Comparison of ENCODE assay signal across 26 mouse cellular contexts in genomic region chrX:141998304-141998856, GRCm38 (mm10).
DNase-seq lines count a peak whose midpoint lies in the region; ATAC-seq and TF ChIP-seq lines count a peak whose summit lies in the region.
"Had no signal": no experiment of that assay in that cellular context is flagged by ENCODE, and none has a peak within 500 bp of the region (broad histone marks: within the 10 kb centered on the region; RNA-seq: fewer than 3 reads in every experiment).

No protein-coding gene starts in this region.

- no peaks in the 10 kb centered on the region for H3K36me3 ChIP-seq in liver, postnatal 0 days (replicated peaks; ENCODE audit: insufficient read depth, low read length)
- H3K36me3 ChIP-seq in liver, embryonic 11.5 days (ENCODE audit: control insufficient read depth, insufficient read depth, low read length): no peaks in the 10 kb centered on the region
- no peaks in the 10 kb centered on the region for H3K36me3 ChIP-seq in stomach, embryonic 16.5 days (ENCODE audit: control insufficient read depth, insufficient read depth, low read length)
- no peaks in the 10 kb centered on the region for H3K36me3 ChIP-seq in midbrain, postnatal 0 days (ENCODE audit: insufficient read depth, low read length)
- H3K36me3 ChIP-seq: embryonic facial prominence, embryonic 12.5 days; forebrain, embryonic 10.5 days; heart, embryonic 15.5 days; hindbrain, embryonic 13.5 days had no signal

- peak; percentile 96 for ATAC-seq in liver, postnatal 0 days
- no peak for ATAC-seq in liver, embryonic 11.5 days (replicated peaks; ENCODE audit: low FRiP score)
- peak; percentile 75; the same call in 1 of the 2 replicates for ATAC-seq in stomach, embryonic 16.5 days (ENCODE audit: insufficient read depth, low FRiP score)
- no peak for ATAC-seq in midbrain, postnatal 0 days (ENCODE audit: low FRiP score)
- ATAC-seq: activated CD4-positive, CD25-positive, alpha-beta regulatory T cell, adult 4 months; forebrain, embryonic 14.5 days; hindbrain, postnatal 0 days; Patski had no signal

- H3K27me3 ChIP-seq in liver, postnatal 0 days (ENCODE audit: insufficient read depth, low read length): peaks cover 4% of the 10 kb centered on the region; the same call in 1 of the 2 replicates
- 0 out of 2 replicates have a peak, but pooled peaks cover 2% of the 10 kb centered on the region for H3K27me3 ChIP-seq in liver, embryonic 11.5 days (replicated peaks; ENCODE audit: control insufficient read depth, insufficient read depth, low read length)
- no peaks in the 10 kb centered on the region; the same call in 1 of the 2 replicates for H3K27me3 ChIP-seq in stomach, embryonic 16.5 days (ENCODE audit: control insufficient read depth, insufficient read depth, low read length)
- no peaks in the 10 kb centered on the region for H3K27me3 ChIP-seq in midbrain, postnatal 0 days (ENCODE audit: insufficient read depth, low read length)
- H3K27me3 ChIP-seq: CH12.LX; embryonic facial prominence, embryonic 12.5 days; heart, embryonic 15.5 days had no signal

- no peak for TF ChIP-seq CTCF in liver, postnatal 0 days (IDR thresholded peaks at IDR 0.05; ENCODE audit: low read depth)
- no peak for TF ChIP-seq CTCF in lung, adult 2 months (IDR thresholded peaks at IDR 0.05; ENCODE audit: insufficient read depth, low read length)
- TF ChIP-seq CTCF in layer of hippocampus, adult 2 months (conservative IDR thresholded peaks at IDR 0.05): no peak
- no peak for TF ChIP-seq CTCF in midbrain, postnatal 0 days (IDR thresholded peaks at IDR 0.05)

- H3K27ac ChIP-seq in liver, postnatal 0 days (ENCODE audit: low read depth): peak overlapping the region; percentile 39; the same call in 1 of the 2 replicates
- no peak overlapping the region for H3K27ac ChIP-seq in liver, embryonic 11.5 days (ENCODE audit: low read depth, low read length)
- H3K27ac ChIP-seq in stomach, embryonic 16.5 days (ENCODE audit: low read length): peak overlapping the region; percentile 33; the same call in 1 of the 2 replicates
- H3K27ac ChIP-seq in layer of hippocampus, adult 2 months: no peak overlapping the region
- H3K27ac ChIP-seq in midbrain, postnatal 0 days (ENCODE audit: low read depth, low read length): no peak overlapping the region
- H3K27ac ChIP-seq: embryonic facial prominence, embryonic 12.5 days; forebrain, embryonic 10.5 days; heart, adult 2 months; heart, embryonic 15.5 days; hindbrain, embryonic 13.5 days; hindbrain, postnatal 0 days had no signal

- WGBS in liver, postnatal 0 days (ENCODE audit: insufficient replicate concordance): 35% methylated on average over 1 of the region's 1 CpGs
- 59% methylated on average over 1 of the region's 1 CpGs for WGBS in liver, embryonic 11.5 days
- WGBS in lung, adult 2 months: 51% methylated on average over 1 of the region's 1 CpGs
- WGBS in stomach, embryonic 16.5 days: 24% methylated on average over 1 of the region's 1 CpGs
- WGBS in midbrain, postnatal 0 days: 71% methylated on average over 1 of the region's 1 CpGs

- peak; percentile 17 for DNase-seq in liver, postnatal 0 days
- no peak for DNase-seq in liver, embryonic 11.5 days (ENCODE audit: low spot score)
- peak; percentile 2 for DNase-seq in lung, adult 2 months
- DNase-seq in lung, postnatal 10 days: peak; percentile 2
- DNase-seq in kidney, adult 9 months: no peak
- no peak for DNase-seq in layer of hippocampus, adult 2 months (ENCODE audit: low spot score in 2 of 2)
- DNase-seq in midbrain, postnatal 0 days (ENCODE audit: low spot score): no peak
- DNase-seq: adrenal gland, adult 2 months; cerebellum, adult 11 months; cerebellum, adult 8-10 months; cerebellum, postnatal 14 days; embryo, embryonic 11 days; gastrocnemius, postnatal 14 days; heart, adult 2 months; heart, postnatal 14 days had no signal

- H3K9me3 ChIP-seq in liver, postnatal 0 days (ENCODE audit: low read length): no peaks in the 10 kb centered on the region
- no peaks in the 10 kb centered on the region for H3K9me3 ChIP-seq in liver, embryonic 11.5 days (ENCODE audit: control insufficient read depth, low read length)
- no peaks in the 10 kb centered on the region for H3K9me3 ChIP-seq in stomach, embryonic 16.5 days (replicated peaks; ENCODE audit: control insufficient read depth, low read length)
- H3K9me3 ChIP-seq in midbrain, postnatal 0 days (ENCODE audit: low read length): no peaks in the 10 kb centered on the region
- H3K9me3 ChIP-seq: embryonic facial prominence, embryonic 12.5 days; forebrain, embryonic 10.5 days; heart, embryonic 15.5 days; hindbrain, embryonic 13.5 days had no signal

- no peak for TF ChIP-seq POLR2A in lung, adult 2 months (IDR thresholded peaks at IDR 0.05; ENCODE audit: borderline replicate concordance, extremely low read depth, low read depth, low read length)

- no peak overlapping the region for H3K4me3 ChIP-seq in liver, postnatal 0 days (ENCODE audit: low read depth, low read length)
- H3K4me3 ChIP-seq in liver, embryonic 11.5 days (ENCODE audit: low read depth, low read length): no peak overlapping the region
- no peak overlapping the region for H3K4me3 ChIP-seq in lung, adult 2 months (replicated peaks; ENCODE audit: extremely low read depth, low read depth, low read length)
- no peak overlapping the region for H3K4me3 ChIP-seq in stomach, embryonic 16.5 days (replicated peaks; ENCODE audit: low read length)
- H3K4me3 ChIP-seq in layer of hippocampus, adult 2 months: no peak overlapping the region
- no peak overlapping the region for H3K4me3 ChIP-seq in midbrain, postnatal 0 days (ENCODE audit: low read depth, low read length)
- H3K4me3 ChIP-seq: embryonic facial prominence, embryonic 12.5 days; forebrain, embryonic 10.5 days; heart, adult 2 months; heart, embryonic 15.5 days; hindbrain, embryonic 13.5 days had no signal

- H3K9ac ChIP-seq in liver, postnatal 0 days (replicated peaks): no peak overlapping the region
- H3K9ac ChIP-seq in liver, embryonic 11.5 days (ENCODE audit: low read depth, low read length): no peak overlapping the region
- no peak overlapping the region for H3K9ac ChIP-seq in stomach, embryonic 16.5 days (ENCODE audit: low read length)
- H3K9ac ChIP-seq in midbrain, postnatal 0 days (replicated peaks; ENCODE audit: low read length, poor library complexity, severe bottlenecking): no peak overlapping the region
- H3K9ac ChIP-seq: embryonic facial prominence, embryonic 12.5 days; heart, embryonic 15.5 days; hindbrain, embryonic 13.5 days had no signal

- no peak overlapping the region for H3K4me2 ChIP-seq in liver, postnatal 0 days (ENCODE audit: low read depth, low read length)
- H3K4me2 ChIP-seq in liver, embryonic 11.5 days: no peak overlapping the region
- no peak overlapping the region for H3K4me2 ChIP-seq in stomach, embryonic 16.5 days (ENCODE audit: low read depth, low read length)
- no peak overlapping the region for H3K4me2 ChIP-seq in midbrain, postnatal 0 days (ENCODE audit: low read depth, low read length, poor library complexity, severe bottlenecking)
- H3K4me2 ChIP-seq: embryonic facial prominence, embryonic 12.5 days; heart, embryonic 11.5 days; heart, embryonic 15.5 days; hindbrain, embryonic 13.5 days had no signal

- peak; percentile 59 for TF ChIP-seq EP300 in liver, postnatal 0 days (IDR thresholded peaks at IDR 0.05; ENCODE audit: low read depth)

- no peaks in the 10 kb centered on the region for H3K4me1 ChIP-seq in liver, postnatal 0 days (ENCODE audit: insufficient read depth)
- H3K4me1 ChIP-seq in liver, embryonic 11.5 days (replicated peaks; ENCODE audit: control insufficient read depth, insufficient read depth, low read length): no peaks in the 10 kb centered on the region
- no peaks in the 10 kb centered on the region for H3K4me1 ChIP-seq in lung, adult 2 months (ENCODE audit: control insufficient read depth, insufficient read depth, low read length)
- H3K4me1 ChIP-seq in stomach, embryonic 16.5 days (ENCODE audit: control insufficient read depth, insufficient read depth, low read length): no peaks in the 10 kb centered on the region
- H3K4me1 ChIP-seq in midbrain, postnatal 0 days (ENCODE audit: insufficient read depth, low read length): no peaks in the 10 kb centered on the region
- H3K4me1 ChIP-seq: embryonic facial prominence, embryonic 12.5 days; forebrain, embryonic 10.5 days; heart, embryonic 15.5 days; hindbrain, embryonic 13.5 days had no signal

Comparison
In these comparisons a context has a peak if more than half of its experiments do, and no peak if none do; other contexts are left out.
1. ATAC-seq: peak in liver, postnatal 0 days (single experiment) and stomach, embryonic 16.5 days (single experiment); none in liver, embryonic 11.5 days (single experiment) and midbrain, postnatal 0 days (single experiment).
2. DNase-seq: peak in liver, postnatal 0 days (single experiment), lung, adult 2 months (single experiment) and lung, postnatal 10 days (single experiment); none in liver, embryonic 11.5 days (single experiment), kidney, adult 9 months (single experiment), layer of hippocampus, adult 2 months (0 of 2) and midbrain, postnatal 0 days (single experiment).
3. H3K27ac ChIP-seq: peak in liver, postnatal 0 days (single experiment) and stomach, embryonic 16.5 days (single experiment); none in liver, embryonic 11.5 days (single experiment), layer of hippocampus, adult 2 months (single experiment) and midbrain, postnatal 0 days (single experiment).